Mouse (Mus musculus) layer of hippocampus, adult 18-20 months (tissue): ENCODE results near the gene March8. TPM values are rescaled to one million over a fixed set of nuclear protein-coding genes. Genes with fewer than 3 reads are reported as not detected.
"Not testable (repeated sequence)": the region's sequence is repeated elsewhere in the genome, so short reads cannot be mapped to it uniquely, and the experiment has no call there.

Experiments
- DNase-seq, 2 experiments: peaks; one replicate each; pipeline ENCODE4 v3.0.0; 2022; ENCODE audit warnings: low spot score in 2 of 2
- long read RNA-seq: library from polyadenylated mRNA; stranded (forward); transcript quantifications from one replicate; pipeline ENCODE4 v2.0.0, GENCODE M21; 2021
- total RNA-seq, 2 experiments: library from RNA; stranded (reverse); gene quantifications; 2 replicates each; pipeline ENCODE4 v1.2.3; 2021

The March8 gene
- total RNA-seq, result 10 to 100 TPM; 51.5 to 52.4 TPM
- long read RNA-seq, full-length matches to known transcripts, result 33 of 65 reads
- long read RNA-seq, partial matches to known transcripts, result 11 of 65 reads
- long read RNA-seq, other reads (novel, unspliced or antisense), result 21 of 65 reads

DNA sequence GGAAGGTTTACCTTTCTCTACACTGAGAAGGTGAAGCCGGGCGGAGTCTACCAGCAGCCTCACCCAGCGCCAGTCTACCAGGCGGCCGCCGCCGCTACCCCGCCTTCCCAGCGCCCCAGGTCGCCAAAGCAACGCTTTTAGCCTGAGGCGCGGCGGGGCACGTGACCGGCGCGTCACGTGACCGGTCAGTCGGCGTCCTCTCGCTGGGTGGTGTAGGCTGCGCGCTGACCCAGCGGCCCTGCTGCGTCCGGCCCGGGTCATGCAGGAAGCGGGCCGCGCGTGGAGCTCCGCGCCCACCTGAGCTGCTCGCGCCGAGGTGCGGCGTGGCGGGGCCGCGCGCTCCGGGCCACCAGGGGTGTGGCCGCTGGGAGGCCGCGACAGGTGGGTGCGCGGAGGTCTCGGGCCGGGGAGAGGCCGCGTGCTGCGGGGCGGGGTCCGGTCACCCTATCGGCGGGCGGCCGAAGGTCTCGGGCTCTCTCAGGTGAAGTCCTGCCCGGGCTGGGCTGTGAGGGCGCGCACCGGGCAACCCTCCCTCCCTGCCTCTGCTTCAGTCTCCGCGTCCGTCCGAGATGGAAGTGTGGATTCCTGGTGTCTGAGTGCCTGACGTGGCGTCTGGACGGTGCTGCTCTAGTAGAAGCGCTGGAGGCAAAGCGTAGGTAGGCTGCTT is at the start of gene March8:
Gene March8 (plus strand): TSS at position 190 of the 667 bp plus-strand sequence.
- DNase-seq, result peak; percentile 72 to 86

DNA sequence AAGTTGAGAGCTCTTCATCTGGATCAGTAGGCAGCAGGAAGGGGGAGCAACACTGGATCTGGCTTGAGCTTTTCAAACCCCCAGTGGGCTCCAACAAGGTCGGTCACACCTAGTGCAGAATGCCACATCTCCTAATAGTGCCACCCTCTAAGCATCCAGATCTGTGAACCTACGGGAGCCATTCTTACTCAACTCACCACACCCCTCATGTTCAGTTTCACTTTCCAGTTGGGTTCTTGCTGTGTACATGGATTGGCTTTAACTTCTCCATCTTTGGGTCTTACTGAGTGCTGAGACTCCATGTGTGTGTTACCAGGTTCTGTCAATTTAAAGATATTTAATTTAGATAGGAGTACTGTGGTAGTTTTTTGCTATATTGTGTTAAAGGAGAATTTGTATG is 26.4 kb upstream of the March8 start:
- DNase-seq, result no peak

DNA sequence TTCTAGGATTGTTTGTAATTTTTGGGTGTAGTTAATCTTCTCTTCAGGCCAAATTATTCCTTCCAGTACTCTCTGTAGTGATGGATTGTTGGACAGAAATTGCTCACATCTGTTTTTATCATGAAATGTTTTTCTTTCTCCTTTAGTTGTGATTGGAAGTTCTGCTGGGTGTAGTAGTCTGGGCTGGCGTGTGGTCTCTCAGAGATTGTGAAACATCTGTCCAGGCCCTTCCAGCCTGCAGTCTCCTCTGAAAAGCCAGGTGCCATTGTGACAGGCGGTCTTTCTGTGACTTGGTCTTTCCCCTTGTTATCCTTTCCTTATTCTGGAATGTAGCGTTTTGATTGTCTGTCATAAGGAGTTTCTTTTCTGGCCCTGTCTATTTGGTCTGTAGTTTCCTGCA is 18.6 kb upstream of the March8 start:
- DNase-seq, result no peak

DNA sequence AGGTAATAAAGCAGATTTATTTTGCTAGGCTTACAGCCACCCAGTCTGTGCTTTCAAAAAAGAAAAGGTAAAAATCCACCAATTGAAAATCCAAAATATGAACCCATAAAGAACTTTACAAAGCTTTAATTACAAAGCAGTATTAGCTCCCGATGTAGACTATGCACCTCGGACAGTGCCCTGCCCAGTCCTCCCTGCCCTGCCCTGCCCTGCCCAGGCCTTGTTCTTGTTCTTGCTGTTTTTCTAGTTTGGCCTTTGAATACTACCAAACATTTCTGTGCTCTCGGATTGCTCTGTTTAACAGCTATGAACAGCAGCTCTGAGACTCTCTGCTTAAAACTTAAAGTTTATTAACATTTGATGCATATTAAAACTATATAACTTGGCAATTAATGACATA is 11.2 kb upstream of the March8 start:
- DNase-seq, result no peak

DNA sequence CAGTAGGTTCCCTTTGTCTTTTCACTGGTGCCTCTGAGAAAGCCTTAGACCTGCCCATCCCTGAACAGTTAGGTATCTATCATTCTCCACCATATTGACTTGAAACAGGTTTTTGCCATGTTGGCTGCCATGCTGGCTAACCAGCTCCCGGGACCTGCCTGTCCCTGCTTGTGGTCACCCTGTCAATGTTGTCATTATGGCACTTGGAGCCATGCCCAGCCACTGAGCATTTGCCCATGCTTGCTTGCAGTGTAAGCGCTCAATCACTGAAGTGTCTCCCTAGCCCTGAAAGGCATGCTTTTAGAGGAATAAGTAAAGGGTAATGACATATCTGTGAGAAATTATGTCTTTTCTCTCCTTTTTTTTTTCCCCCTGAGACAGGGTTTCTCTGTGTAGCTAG is 6.4 kb upstream of the March8 start:
- no peak for DNase-seq

DNA sequence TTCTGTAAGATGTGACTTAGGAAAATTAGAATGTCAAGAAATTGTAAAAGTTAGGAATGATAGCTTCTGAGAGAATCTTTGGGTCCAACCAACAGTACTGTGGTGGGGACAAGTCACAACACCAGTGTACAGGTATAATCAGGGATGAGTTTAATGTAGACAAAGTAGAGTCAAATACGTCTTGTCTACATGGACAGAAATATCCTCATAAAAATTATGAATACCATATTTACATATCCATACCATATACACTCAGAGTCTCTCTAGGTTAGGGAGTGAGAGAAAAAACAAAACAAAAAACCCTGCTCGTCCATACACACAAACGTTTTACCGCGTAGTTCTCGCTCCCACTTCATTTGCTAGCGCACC is 374 bp upstream of the March8 start:
- no peak for DNase-seq

DNA sequence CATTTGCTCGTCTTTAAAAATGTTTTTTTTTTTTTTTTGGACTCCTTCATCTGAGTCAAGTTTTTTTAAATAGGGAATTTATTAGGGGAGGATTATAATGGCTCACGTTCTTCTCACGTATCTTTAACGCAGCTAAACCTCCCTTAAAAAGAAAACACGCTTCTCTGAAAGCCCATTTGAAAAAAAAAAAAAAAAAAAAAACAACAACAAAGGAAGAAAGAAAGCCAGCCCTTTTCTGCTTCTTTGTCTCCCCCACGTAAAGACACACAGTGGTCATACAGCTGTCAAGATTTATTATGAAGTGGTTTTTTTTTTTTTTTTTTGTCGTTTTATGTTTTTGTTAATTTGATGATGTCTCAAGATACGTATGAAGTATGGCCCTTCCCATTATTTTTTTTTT is 696 bp downstream of the March8 start:
- DNase-seq, result no peak

DNA sequence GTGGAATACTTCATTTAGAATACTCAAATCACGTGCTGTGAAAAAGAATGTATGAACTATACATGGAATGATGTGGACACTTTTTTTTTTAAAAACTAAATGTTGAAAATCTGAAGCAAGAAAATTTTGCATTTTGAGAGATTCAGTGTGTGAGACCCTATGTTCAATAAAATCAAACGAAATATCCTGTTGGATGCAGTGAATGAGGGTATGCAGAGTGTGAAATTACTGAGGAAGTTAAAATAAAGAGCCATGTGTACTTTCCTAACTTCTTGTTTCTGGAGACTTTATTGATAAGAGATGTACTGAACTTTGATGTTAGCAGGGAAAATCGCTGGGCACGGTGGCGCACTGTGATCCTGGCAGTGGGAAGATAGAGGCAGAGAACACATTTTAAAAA is 1.3 kb downstream of the March8 start:
- no peak for DNase-seq

DNA sequence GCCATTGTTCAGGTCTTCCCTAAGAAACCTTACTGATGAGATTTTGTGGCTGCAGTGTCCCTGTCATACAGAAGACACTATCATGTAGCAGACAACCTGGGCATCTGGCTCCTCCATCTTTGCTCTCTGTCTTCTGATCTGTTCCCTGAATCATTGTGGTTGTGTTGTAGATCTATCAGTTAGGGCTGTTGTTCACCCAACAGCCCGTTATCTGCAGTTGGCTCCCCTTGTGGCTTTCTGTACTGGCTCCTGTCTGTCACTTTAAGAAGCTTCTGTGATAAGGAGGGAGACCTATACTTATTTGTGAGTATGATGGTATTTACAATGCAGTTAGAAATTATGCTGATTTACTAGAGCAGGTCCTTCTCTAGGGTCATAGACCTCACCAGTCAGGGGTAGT is 2.7 kb downstream of the March8 start:
- DNase-seq, result no peak

DNA sequence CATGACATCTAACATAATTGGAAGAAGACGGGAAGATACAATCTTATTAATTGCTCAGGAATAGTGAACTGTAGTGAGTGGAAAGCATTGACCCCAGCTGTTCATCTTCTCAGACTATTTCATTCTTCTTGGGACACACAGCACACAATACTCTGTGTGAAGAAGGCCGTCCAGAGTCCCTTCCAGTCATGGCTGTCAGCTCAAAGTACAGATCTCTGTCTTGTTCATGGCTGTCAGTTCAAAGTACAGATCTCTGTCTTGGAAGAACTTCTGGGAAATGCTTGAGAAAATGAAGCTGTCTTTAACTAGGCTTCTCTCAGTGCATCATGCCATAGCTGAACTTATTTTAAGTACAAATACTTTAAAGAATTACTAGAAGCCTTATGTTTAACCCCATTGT is 10.1 kb downstream of the March8 start:
- no peak for DNase-seq

DNA sequence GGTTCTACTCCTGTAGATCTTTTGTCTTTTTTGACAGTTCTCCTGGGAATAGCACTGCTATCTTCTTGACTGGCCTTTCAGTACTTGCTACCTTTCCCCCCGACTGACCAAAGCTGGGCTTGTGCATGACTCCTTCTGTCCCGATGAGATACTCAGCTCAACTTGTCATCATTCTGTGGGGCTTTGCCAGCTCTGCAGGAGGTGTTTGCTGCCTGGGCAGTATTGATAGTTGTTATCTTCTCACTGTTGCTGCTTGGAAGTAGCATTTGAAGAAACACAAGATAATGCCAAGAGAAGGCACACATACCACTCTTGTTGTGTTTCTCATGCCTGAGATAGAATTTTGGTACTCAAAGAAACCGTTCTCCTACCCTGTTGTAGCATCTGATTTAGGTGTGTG is 12.2 kb downstream of the March8 start:
- DNase-seq, result no peak

DNA sequence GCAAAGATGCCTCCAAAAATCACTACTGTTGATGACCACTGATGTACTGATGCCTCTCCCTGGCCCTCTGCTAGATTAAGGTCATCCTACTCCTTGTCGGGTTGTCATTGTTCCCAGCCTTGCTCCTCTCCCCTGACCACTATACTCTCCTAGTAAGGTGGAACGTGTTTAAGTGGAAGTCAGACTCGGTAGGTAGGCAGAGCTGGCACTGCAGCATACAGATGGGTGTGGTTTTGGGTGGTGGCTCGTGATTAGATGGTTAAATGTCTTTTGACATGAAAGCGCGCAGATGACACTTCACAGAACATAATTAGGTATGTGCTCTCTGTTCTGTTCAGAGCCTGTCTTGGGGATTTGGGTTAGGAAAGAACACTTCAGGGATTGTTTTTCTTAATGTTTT is 12.8 kb downstream of the March8 start:
- no peak for DNase-seq

DNA sequence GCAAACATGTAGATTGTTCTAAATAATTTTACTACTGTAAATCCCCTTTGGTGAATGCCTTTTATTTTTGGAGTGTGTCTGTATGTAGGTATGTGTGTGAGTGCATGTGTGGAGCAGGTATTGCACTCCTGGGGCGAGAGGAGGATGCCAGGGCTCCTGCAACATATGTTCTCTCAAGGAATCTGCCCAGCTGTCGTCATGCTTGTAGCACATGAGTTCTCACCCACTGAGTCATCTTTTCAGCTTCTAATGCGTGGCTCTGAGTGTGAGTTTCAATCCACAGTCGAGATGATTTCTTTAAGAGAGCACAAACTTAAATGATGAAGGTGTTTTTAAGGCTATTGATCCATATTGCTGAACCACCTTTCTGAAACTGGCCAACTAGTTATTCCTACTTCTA is 13.7 kb downstream of the March8 start:
- no peak for DNase-seq

DNA sequence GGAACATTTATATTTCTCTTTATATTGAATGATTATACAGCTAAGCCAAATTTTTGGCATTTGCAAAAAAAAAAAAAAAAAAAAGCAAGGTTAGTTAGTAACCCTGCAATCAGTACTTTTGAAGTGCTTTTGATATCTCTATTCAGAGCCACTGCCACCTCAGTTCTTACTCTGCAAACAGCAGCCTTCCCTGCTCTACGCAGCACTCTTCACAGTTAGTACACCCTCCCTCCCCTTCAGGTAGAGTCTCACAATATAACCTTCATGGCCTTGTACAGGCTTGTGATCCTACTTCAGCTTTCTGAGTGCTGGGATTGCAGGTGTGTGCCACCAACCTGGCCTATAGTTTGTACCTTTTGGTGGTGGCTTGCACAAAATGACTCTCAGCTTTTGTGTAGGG is 15.6 kb downstream of the March8 start:
- DNase-seq, result no peak

DNA sequence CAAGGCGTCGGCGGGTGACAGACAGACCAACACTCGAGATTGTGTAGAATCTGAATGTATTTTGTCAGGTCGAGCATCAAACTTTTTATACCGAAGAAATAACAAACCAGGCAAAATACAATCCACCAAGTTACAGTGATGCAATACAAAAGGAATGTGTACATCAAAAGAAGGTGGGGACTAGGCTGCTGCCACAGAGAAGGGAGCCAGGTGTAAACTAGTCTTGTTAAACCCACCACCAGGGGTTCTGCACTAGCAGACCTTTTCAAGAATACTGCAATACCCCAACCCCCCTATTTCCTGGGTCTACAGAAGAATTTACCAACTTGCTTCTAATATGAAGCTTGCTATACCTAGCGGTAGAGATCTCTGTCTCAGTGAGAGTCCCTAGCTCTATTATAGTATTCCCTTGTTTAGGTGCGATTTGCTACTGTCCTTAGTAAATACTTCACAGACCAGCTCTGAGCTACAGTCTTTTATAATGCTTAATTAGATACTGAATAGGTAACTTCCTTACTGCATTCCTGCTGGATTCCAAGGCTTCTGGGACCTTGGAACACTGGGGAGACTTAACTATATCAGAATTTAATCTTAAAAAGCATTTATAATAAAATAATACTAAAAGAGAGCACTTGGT is 18.6 kb downstream of the March8 start:
- not testable (repeated sequence) for DNase-seq

DNA sequence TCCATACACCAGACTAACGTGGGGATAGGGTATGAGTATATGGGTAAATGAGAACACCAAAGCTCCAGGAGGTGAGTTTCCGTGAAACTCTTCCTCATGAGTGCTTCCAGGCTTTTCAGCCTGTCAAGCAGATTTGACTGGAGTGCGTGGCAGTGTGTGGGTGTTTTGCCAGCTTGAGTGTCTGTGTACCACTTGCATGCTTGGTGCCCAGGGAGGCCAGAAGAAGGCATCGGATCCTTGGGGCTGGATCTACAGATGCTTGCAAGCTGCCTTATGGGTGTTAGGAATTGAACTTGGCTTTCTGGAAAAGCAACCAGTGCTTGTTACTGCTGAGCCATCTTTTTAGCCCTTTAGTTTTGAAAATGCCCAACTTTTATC is 19.1 kb downstream of the March8 start:
- peak; percentile 29 to 48 for DNase-seq

DNA sequence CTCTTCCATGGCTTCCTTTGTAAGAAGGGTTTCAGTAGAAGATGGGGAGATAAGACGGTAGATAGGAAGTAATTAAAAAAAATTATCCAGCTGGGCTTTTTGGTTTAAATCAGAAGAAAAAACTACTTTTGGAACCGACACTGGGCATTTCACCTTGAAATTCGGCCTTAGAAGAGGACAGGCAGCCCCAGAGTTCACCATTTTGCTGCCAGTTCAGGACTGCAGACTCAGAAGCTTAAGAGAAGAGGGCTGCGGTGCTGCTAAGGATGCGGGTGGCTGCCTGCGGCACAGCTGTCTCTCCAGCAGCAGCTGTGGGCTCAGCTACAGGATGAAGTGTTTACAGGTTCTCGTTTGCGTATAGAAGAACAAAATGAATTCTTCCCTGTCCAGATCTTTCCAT is 20.2 kb downstream of the March8 start:
- DNase-seq, result no peak

DNA sequence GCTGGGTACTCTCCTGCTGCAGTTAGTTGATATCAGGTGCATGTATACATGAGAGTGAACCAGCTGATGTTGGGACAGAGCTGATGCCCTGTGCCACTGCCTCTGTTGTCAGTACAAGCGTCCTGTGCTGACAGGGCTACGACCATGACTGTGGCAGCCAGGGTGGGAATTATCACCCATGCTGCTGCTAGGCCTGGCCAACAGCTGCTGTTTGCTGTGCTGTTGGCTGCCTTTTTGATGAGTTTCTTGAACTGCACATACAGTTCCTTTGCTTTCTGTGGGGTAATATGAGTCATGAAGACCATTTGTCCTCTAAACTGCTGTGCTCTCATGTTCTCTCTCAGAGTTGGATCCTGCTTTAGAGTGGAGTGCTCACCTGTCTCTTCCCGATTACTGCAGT is 21.4 kb downstream of the March8 start:
- no peak for DNase-seq

DNA sequence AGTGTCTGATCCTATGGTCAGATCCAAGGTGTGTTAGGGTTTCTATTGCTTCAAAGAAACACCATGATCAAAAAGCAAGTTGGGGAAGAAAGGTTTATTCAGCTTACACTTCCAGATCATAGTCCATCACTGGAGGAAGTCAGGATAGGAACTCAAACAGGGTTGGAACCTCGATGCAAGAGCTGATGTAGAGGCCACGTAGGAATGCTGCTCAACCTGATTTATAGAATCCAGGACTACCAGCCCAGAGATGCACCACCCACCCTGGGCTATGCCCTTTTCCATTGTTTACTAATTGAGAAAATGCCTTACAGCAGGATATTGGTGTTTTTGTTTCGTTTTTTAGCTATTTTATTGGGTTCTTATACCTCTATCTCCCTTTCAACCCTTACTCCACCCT is 23.6 kb downstream of the March8 start:
- DNase-seq, result no peak

DNA sequence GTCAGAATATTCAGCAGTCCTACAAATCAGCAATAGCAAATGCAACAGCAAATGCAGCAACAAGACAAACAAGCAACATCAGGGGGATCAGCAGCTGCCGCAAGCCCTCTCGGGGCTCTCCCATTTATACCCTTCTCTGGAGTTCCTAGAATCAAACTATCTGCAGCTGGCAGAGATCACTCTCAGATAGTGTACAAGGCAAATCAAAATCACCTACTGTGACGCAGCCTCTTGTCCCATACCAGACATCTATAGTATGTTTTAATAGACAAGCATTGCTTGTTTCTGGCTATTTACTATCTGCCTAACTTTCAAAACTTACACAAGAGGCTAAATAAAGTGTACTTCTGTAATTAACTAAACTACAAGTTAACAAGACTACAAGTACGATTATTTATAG is 24.2 kb downstream of the March8 start:
- DNase-seq, result no peak

DNA sequence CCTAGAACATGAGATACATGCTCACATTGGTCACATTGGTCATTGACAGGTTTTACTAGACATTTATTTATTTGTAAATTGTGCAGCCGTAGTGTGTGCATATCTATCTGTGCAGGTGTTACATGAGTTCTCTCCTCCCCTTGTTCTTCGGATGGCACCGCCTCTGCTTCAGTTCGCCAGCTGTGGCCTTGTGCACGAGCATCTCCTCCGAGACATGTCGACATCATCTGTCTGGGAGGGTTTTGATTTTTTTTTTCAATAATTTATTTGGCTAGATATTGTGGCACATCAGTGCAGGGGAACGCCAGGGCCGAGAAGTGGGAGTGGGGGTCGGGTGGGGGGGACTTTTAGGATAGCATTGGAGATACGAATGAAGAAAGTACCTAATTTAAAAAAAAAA is 30.1 kb downstream of the March8 start:
- DNase-seq, result no peak

DNA sequence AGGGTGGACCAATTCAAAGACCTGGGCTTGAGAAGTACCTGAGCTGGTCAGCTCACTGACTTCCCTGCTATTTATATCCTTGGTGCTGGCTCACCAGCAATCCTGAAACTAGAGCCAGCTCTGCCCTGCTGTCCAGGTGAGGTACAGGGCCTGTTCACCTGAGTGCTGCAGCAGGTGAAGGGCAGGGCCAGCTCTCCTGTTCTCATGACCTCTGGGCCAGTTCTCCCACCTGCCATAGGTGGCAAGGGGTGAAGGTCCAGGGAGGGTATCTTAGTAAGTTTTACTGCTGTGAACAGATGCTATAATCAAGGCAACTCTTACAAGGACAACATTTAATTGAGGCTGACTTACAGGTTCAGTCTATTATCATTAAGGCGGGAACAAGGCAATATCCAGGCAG is 32.0 kb downstream of the March8 start:
- DNase-seq, result no peak
